Mouse (Mus musculus) intestine, embryonic 14.5 days (tissue): ENCODE data around the gene Ica1. TPM values are rescaled to one million over a fixed set of nuclear protein-coding genes. Genes with fewer than 3 reads are reported as not detected.

Source experiments
- ATAC-seq: fragments of 200-750 bp; cut with Nextera tagmentation; replicated peaks from 2 replicates; pipeline ENCODE4 v1.8.0; 2017; ENCODE audit warnings: low read depth, moderate number of reproducible peaks, moderate TSS enrichment, moderate library complexity; ENCODE audit not compliant: low FRiP score, low TSS enrichment
- DNase-seq: peaks from one replicate; pipeline ENCODE4 v3.0.0-alpha.2; 2018; ENCODE audit warnings: low spot score
- H3K27ac ChIP-seq: fragments of 300-500 bp; sonication (generic); 2 replicates; pipeline ENCODE4 v1.5.1; 2014; ENCODE audit warnings: low read depth, mild to moderate bottlenecking, control low read depth
- H3K27me3 ChIP-seq: fragments of 300-500 bp; sonication (generic); replicated peaks from 2 replicates; pipeline ENCODE4 v1.6.1; 2014; ENCODE audit warnings: low read length, control low read depth; ENCODE audit not compliant: control insufficient read depth, insufficient read depth
- H3K36me3 ChIP-seq: fragments of 300-500 bp; sonication (generic); 2 replicates; pipeline ENCODE4 v1.6.1; 2014; ENCODE audit warnings: low read length, control low read depth; ENCODE audit not compliant: control insufficient read depth, insufficient read depth
- H3K4me1 ChIP-seq: fragments of 300-500 bp; sonication (generic); replicated peaks from 2 replicates; pipeline ENCODE4 v1.6.1; 2014; ENCODE audit warnings: low read length, control low read depth, mixed read lengths; ENCODE audit not compliant: control insufficient read depth, insufficient read depth
- H3K4me2 ChIP-seq: fragments of 300-500 bp; sonication (generic); 2 replicates; pipeline ENCODE4 v1.6.1; 2014; ENCODE audit warnings: low read length
- H3K4me3 ChIP-seq: fragments of 300-500 bp; sonication (generic); 2 replicates; pipeline ENCODE4 v1.5.1; 2014; ENCODE audit warnings: low read depth, low read length, control low read depth, mixed read lengths
- H3K9ac ChIP-seq: fragments of 300-500 bp; sonication (generic); 2 replicates; pipeline ENCODE4 v1.6.1; 2014; ENCODE audit warnings: mild to moderate bottlenecking, low read length
- H3K9me3 ChIP-seq: fragments of 300-500 bp; sonication (generic); 2 replicates; pipeline ENCODE4 v1.6.1; 2016; ENCODE audit warnings: low read length, control low read depth; ENCODE audit not compliant: control insufficient read depth
- WGBS: fragments of 180-500 bp; shearing (Covaris S2); extraction: QIAGEN DNeasy Blood & Tissue Kit; methylation state at CpG from one replicate; pipeline ENCODE4 v1.1.7; 2014; 5-methylcytosine and 5-hydroxymethylcytosine counted together
- polyA plus RNA-seq: library from polyadenylated mRNA; unstranded; fragments of >200 nt; fragmentation: Nextera tagmentation; extraction: Ambion mirVana; gene quantifications from 2 replicates; pipeline ENCODE4 v1.2.1, GENCODE M21; 2014

Ica1 gene
- polyA plus RNA-seq, 1 experiment from 2014 or later: 18.6 TPM

- no peak overlapping the region for H3K9ac ChIP-seq
- H3K9me3 ChIP-seq: no peaks in the 10 kb centered on the region
- H3K4me1 ChIP-seq: peaks cover 3% of the 10 kb centered on the region; the same call in 1 of the 2 replicates
- no peak overlapping the region for H3K27ac ChIP-seq
- ATAC-seq (no peak), DNase-seq (no peak)
- H3K36me3 ChIP-seq: no peaks in the 10 kb centered on the region
- WGBS: 51% methylated on average over 3 of the region's 3 CpGs
- no peak overlapping the region for H3K4me3 ChIP-seq
- no peaks in the 10 kb centered on the region for H3K27me3 ChIP-seq
- no peak overlapping the region for H3K4me2 ChIP-seq
These were observed 115.1 kb downstream of the Ica1 start for GRCm38 (mm10) chr6:8663092-8663740.

- Histone ChIP-seq H3K4me2 (no peak overlapping the region), H3K9ac (no peak overlapping the region), H3K4me3 (no peak overlapping the region), H3K36me3 (no peaks in the 10 kb centered on the region), H3K9me3 (no peaks in the 10 kb centered on the region), H3K4me1 (peaks cover 9% of the 10 kb centered on the region), H3K27me3 (no peaks in the 10 kb centered on the region), H3K27ac (no peak overlapping the region)
- 63% methylated on average over 4 of the region's 4 CpGs for WGBS
- DNase-seq (no peak), ATAC-seq (no peak)
These were observed 116.9 kb downstream of the Ica1 start for GRCm38 (mm10) chr6:8661404-8661803.

GRCm38 (mm10) chr6:8660076-8660475 is 118.2 kb downstream of the Ica1 start:
- DNase-seq (no peak), ATAC-seq (no peak)
- Histone ChIP-seq H3K27ac (no peak overlapping the region), H3K36me3 (no peaks in the 10 kb centered on the region), H3K4me1 (peaks cover 9% of the 10 kb centered on the region), H3K4me3 (no peak overlapping the region), H3K27me3 (no peaks in the 10 kb centered on the region), H3K9me3 (no peaks in the 10 kb centered on the region), H3K4me2 (no peak overlapping the region), H3K9ac (no peak overlapping the region)
- 94% methylated on average over 2 of the region's 2 CpGs for WGBS

- ATAC-seq (no peak), DNase-seq (no peak)
- no peaks in the 10 kb centered on the region for H3K9me3 ChIP-seq
- H3K9ac ChIP-seq: no peak overlapping the region
- H3K36me3 ChIP-seq: no peaks in the 10 kb centered on the region
- no peak overlapping the region for H3K27ac ChIP-seq
- H3K4me3 ChIP-seq: no peak overlapping the region
- WGBS: 69% methylated on average over 13 of the region's 13 CpGs
- no peak overlapping the region for H3K4me2 ChIP-seq
- H3K4me1 ChIP-seq: peaks cover 9% of the 10 kb centered on the region
- no peaks in the 10 kb centered on the region for H3K27me3 ChIP-seq
These were observed 118.9 kb downstream of the Ica1 start for GRCm38 (mm10) chr6:8659194-8659959.

- Histone ChIP-seq H3K27ac (no peak overlapping the region), H3K4me2 (no peak overlapping the region), H3K36me3 (no peaks in the 10 kb centered on the region), H3K9me3 (no peaks in the 10 kb centered on the region), H3K9ac (no peak overlapping the region), H3K27me3 (no peaks in the 10 kb centered on the region), H3K4me3 (no peak overlapping the region), H3K4me1 (peaks cover 9% of the 10 kb centered on the region)
- ATAC-seq: no peak
- WGBS: 21% methylated on average over 4 of the region's 4 CpGs
- no peak for DNase-seq
These were observed 119.9 kb downstream of the Ica1 start for GRCm38 (mm10) chr6:8658431-8658830.

DNA sequence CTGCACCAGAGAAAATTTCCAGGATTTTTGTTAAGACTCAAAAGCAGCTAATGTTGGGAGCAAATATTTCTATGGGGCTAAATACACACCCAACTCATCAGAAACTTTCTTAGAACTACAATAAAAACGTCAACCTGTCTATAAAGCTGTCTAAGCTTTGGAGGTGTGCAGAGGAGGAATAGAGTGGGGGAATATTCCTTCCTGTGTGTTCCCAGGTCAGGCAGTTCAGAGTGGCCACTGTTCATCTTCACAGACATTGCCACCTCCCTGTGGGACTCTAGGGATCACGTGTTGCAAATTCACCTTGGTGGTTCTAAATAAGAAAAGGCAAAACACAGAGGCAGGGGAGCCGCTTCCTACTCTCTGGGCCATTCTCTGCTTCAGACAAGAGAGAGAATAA is 120.8 kb downstream of the Ica1 start:
- DNase-seq (no peak), ATAC-seq (no peak)
- WGBS: 54% methylated on average over 3 of the region's 3 CpGs
- no peaks in the 10 kb centered on the region for H3K27me3 ChIP-seq
- H3K27ac ChIP-seq: no peak overlapping the region
- peaks cover 9% of the 10 kb centered on the region for H3K4me1 ChIP-seq
- H3K36me3 ChIP-seq: no peaks in the 10 kb centered on the region
- no peak overlapping the region for H3K9ac ChIP-seq
- H3K9me3 ChIP-seq: no peaks in the 10 kb centered on the region
- no peak overlapping the region for H3K4me3 ChIP-seq
- no peak overlapping the region for H3K4me2 ChIP-seq

GRCm38 (mm10) chr6:8655454-8655853 is 122.8 kb downstream of the Ica1 start:
- Histone ChIP-seq H3K4me2 (no peak overlapping the region), H3K27ac (no peak overlapping the region), H3K9me3 (no peaks in the 10 kb centered on the region), H3K36me3 (no peaks in the 10 kb centered on the region), H3K4me1 (peaks cover 9% of the 10 kb centered on the region), H3K27me3 (no peaks in the 10 kb centered on the region), H3K4me3 (no peak overlapping the region), H3K9ac (no peak overlapping the region)
- ATAC-seq (no peak), DNase-seq (no peak)
- 94% methylated on average over 2 of the region's 2 CpGs for WGBS

- ATAC-seq: no peak
- no peak for DNase-seq
- Histone ChIP-seq H3K27me3 (no peaks in the 10 kb centered on the region), H3K9me3 (no peaks in the 10 kb centered on the region), H3K4me2 (no peak overlapping the region), H3K36me3 (no peaks in the 10 kb centered on the region), H3K27ac (no peak overlapping the region), H3K4me1 (no peaks in the 10 kb centered on the region), H3K9ac (no peak overlapping the region), H3K4me3 (no peak overlapping the region)
- WGBS: 71% methylated on average over 7 of the region's 7 CpGs
These were observed 127.9 kb downstream of the Ica1 start for GRCm38 (mm10) chr6:8650413-8650812.
